Mouse (Mus musculus): ENCODE data around the gene Ms4a7. TPM values are rescaled to one million over a fixed set of nuclear protein-coding genes. Genes with fewer than 3 reads are reported as not detected.

Gene Ms4a7
- polyA plus RNA-seq (2016; fragmentation: Nextera tagmentation; extraction: Ambion mirVana): 0.27 and 1.0 TPM in 2 replicates

- H3K9me3 ChIP-seq (replicated peaks): no peaks in the 10 kb centered on the region
- no peaks in the 10 kb centered on the region for H3K36me3 ChIP-seq
- no peak within 1 kb of the TSS for H3K4me2 ChIP-seq
- no peaks in the 10 kb centered on the region for H3K4me1 ChIP-seq (replicated peaks)
- H3K27ac ChIP-seq (ENCODE audit: poor library complexity, severe bottlenecking): no peak within 1 kb of the TSS
- no peaks in the 10 kb centered on the region for H3K27me3 ChIP-seq (replicated peaks)
- ATAC-seq (ENCODE audit: insufficient number of reproducible peaks, low FRiP score): no peak
- H3K9ac ChIP-seq: no peak within 1 kb of the TSS
- 71% methylated on average over 6 of the region's 6 CpGs for WGBS
- no peak within 1 kb of the TSS for H3K4me3 ChIP-seq
Measured at GRCm38 (mm10) chr19:11335932-11336331, at the start of gene Ms4a7. Gene Ms4a7 (minus strand): TSS chr19:11336146.

DNA sequence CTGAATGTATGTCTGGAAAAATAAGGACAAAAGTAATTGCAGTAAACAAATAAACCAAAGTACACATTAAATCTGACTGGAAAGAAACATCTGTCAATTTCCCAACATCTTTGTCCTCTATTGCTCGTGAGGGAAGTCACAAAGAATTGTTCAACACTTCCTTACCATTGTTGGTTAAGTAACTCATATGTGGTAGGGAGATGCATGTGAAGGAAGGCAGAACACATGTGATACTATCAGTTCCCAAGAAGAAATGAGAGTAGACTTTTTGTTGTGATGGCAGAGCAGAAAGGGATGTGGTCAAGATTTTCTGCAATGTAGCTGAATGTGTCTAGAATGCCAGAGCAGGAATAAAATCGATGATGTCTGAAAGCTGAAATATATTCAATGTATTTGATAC is 40.5 kb upstream of the Ms4a7 start:
- WGBS: 66% methylated on average over 2 of the region's 2 CpGs
- Histone ChIP-seq H3K27ac (ENCODE audit: poor library complexity, severe bottlenecking) (no peak overlapping the region), H3K4me2 (no peak overlapping the region)

DNA sequence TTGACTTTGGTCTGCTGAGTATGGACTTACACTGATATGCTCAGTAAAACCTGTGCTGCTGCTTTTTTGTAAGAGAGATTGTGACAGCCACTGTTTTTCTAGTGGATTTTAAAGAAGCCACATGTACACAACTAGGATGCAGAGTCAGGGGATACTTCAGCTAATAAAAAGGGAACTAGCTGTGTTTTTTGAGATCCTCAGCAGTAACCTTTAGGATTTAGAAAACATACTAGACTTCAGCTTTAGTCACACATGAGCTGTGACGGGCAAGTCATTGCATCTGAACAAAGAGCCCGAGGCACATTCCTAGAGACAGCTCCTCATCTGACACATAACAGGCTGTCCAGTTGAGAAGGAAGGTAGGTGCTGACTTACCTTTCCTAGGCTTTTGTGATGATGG is 39.3 kb upstream of the Ms4a7 start, which contains the start of gene Ms4a4a:
Gene Ms4a4a, plus strand, starts transcription at position 251 of the 400 bp plus-strand sequence.
- no peak for ATAC-seq (ENCODE audit: insufficient number of reproducible peaks, low FRiP score)
- Histone ChIP-seq H3K27ac (ENCODE audit: poor library complexity, severe bottlenecking) (no peak within 1 kb of the TSS), H3K27me3 (replicated peaks) (no peaks in the 10 kb centered on the region)

More for the DNA sequence above, 40.5 kb upstream of the Ms4a7 start:
- Histone ChIP-seq H3K36me3 (no peaks in the 10 kb centered on the region), H3K27me3 (replicated peaks) (no peaks in the 10 kb centered on the region), H3K9ac (no peak overlapping the region), H3K4me1 (replicated peaks) (no peaks in the 10 kb centered on the region), H3K4me3 (no peak overlapping the region), H3K9me3 (replicated peaks) (no peaks in the 10 kb centered on the region)
- no peak for ATAC-seq (ENCODE audit: insufficient number of reproducible peaks, low FRiP score)

GRCm38 (mm10) chr19:11371181-11371580 is 35.2 kb upstream of the Ms4a7 start:
- Histone ChIP-seq H3K36me3 (no peaks in the 10 kb centered on the region), H3K27ac (ENCODE audit: poor library complexity, severe bottlenecking) (no peak overlapping the region), H3K4me3 (no peak overlapping the region), H3K4me1 (replicated peaks) (no peaks in the 10 kb centered on the region), H3K4me2 (no peak overlapping the region), H3K27me3 (replicated peaks) (no peaks in the 10 kb centered on the region), H3K9ac (no peak overlapping the region), H3K9me3 (replicated peaks) (no peaks in the 10 kb centered on the region)
- no peak for ATAC-seq (ENCODE audit: insufficient number of reproducible peaks, low FRiP score)

More for the DNA sequence above, 39.3 kb upstream of the Ms4a7 start, which contains the start of gene Ms4a4a:
- Histone ChIP-seq H3K9me3 (replicated peaks) (no peaks in the 10 kb centered on the region), H3K36me3 (no peaks in the 10 kb centered on the region), H3K4me1 (replicated peaks) (no peaks in the 10 kb centered on the region), H3K4me3 (no peak within 1 kb of the TSS), H3K4me2 (no peak within 1 kb of the TSS), H3K9ac (no peak within 1 kb of the TSS)
- 74% methylated on average over 2 of the region's 2 CpGs for WGBS

- Histone ChIP-seq H3K27ac (ENCODE audit: poor library complexity, severe bottlenecking) (no peak overlapping the region), H3K9ac (no peak overlapping the region), H3K27me3 (replicated peaks) (no peaks in the 10 kb centered on the region), H3K4me3 (no peak overlapping the region), H3K9me3 (replicated peaks) (no peaks in the 10 kb centered on the region), H3K4me1 (replicated peaks) (no peaks in the 10 kb centered on the region), H3K4me2 (no peak overlapping the region), H3K36me3 (no peaks in the 10 kb centered on the region)
- ATAC-seq (ENCODE audit: insufficient number of reproducible peaks, low FRiP score): no peak
- 68% methylated on average over 3 of the region's 3 CpGs for WGBS
Measured at GRCm38 (mm10) chr19:11368310-11368709, 32.4 kb upstream of the Ms4a7 start.

GRCm38 (mm10) chr19:11362002-11362401 is 26.1 kb upstream of the Ms4a7 start:
- no peaks in the 10 kb centered on the region for H3K9me3 ChIP-seq (replicated peaks)
- no peak overlapping the region for H3K27ac ChIP-seq (ENCODE audit: poor library complexity, severe bottlenecking)
- ATAC-seq (ENCODE audit: insufficient number of reproducible peaks, low FRiP score): no peak
- no peak overlapping the region for H3K4me2 ChIP-seq
- no peaks in the 10 kb centered on the region for H3K27me3 ChIP-seq (replicated peaks)
- H3K4me1 ChIP-seq (replicated peaks): no peaks in the 10 kb centered on the region
- no peak overlapping the region for H3K4me3 ChIP-seq
- H3K9ac ChIP-seq: no peak overlapping the region
- no peaks in the 10 kb centered on the region for H3K36me3 ChIP-seq

- Histone ChIP-seq H3K9me3 (replicated peaks) (no peaks in the 10 kb centered on the region), H3K4me1 (replicated peaks) (no peaks in the 10 kb centered on the region), H3K27ac (ENCODE audit: poor library complexity, severe bottlenecking) (no peak overlapping the region), H3K27me3 (replicated peaks) (no peaks in the 10 kb centered on the region), H3K36me3 (no peaks in the 10 kb centered on the region), H3K4me3 (no peak overlapping the region), H3K4me2 (no peak overlapping the region), H3K9ac (no peak overlapping the region)
- WGBS: 55% methylated on average over 3 of the region's 3 CpGs
- ATAC-seq (ENCODE audit: insufficient number of reproducible peaks, low FRiP score): no peak
Measured at GRCm38 (mm10) chr19:11360106-11360505, 24.2 kb upstream of the Ms4a7 start.

DNA sequence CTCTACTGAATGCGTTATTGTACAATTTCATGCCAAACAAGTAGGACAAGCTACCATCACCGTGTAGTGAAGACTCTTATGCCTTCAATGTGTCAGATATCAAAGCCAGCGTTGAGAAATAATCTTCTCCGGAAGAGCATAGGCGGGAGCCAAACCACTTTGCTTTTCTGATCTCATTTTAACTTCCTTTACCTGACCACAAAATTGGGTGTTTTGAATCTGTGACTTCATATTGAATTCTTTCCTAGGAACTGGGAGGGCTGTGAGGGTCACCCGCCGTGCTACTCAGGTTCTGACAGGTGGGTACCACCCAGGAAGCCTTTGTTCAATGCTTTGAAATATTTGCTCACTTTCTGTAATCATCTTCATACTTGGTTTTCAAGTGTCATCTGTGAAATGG is 19.8 kb upstream of the Ms4a7 start:
- Histone ChIP-seq H3K9ac (no peak overlapping the region), H3K36me3 (no peaks in the 10 kb centered on the region), H3K27me3 (replicated peaks) (no peaks in the 10 kb centered on the region), H3K4me1 (replicated peaks) (no peaks in the 10 kb centered on the region), H3K4me2 (no peak overlapping the region), H3K4me3 (no peak overlapping the region), H3K27ac (ENCODE audit: poor library complexity, severe bottlenecking) (no peak overlapping the region), H3K9me3 (replicated peaks) (no peaks in the 10 kb centered on the region)
- 76% methylated on average over 7 of the region's 7 CpGs for WGBS
- ATAC-seq (ENCODE audit: insufficient number of reproducible peaks, low FRiP score): no peak

DNA sequence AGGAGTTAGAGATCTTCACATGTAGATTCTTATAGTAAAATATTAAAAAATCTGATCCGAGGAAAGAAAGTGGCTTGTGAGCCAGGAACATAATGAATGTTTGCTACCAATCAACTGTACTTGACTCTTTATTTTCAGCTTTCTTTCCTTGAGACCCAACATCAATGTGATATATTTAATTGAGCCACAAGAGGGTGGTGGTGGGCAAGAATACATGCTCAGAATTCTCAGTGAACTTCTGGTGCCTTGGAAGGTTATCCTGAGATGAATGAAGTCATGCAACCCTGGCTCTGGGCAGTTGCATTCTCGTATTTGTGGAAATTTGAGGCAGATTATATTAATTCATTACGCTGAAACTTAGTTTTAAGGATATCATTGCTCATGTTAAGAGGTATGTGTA is 15.9 kb upstream of the Ms4a7 start:
- no peak for ATAC-seq (ENCODE audit: insufficient number of reproducible peaks, low FRiP score)

DNA sequence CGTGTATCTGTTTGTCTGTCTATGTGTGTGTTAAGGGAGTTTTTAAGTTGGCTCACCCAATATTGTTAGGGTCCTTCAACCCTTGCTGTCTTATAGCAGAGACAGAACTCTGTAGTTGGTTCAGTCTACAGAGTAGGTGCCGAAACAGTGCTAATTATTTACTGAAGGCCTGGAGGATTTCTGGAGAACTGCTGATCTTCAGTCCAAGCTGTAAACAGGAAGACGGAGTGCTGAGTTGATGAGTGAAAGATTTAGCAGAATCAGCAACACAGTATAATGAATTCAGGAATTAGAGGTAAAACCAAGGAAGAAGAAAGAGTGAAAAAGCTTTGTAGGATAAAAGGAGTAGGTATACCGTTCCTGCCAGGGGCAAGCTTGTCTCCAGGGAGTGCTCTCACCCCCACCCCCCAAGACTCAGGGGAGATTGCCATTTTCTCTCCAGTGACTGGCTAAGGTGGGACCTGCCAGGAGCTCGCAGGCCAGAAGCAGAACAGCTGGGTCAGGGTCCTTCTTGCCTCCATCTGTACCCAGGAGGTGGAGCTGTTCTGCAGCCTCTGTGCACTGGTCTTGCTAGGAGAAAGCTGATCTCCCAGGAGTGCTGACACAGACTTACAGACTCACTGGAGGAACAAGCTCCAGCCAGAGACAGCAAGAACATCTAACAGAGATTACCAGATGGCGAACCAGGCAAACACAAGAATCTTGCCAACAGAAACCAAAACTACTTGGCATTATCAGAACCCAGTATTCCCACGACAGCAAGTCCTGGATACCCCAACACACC is 13.9 kb upstream of the Ms4a7 start:
- H3K4me2 ChIP-seq: no peak overlapping the region
- WGBS: 48% methylated on average over 7 of the region's 7 CpGs
- no peaks in the 10 kb centered on the region for H3K27me3 ChIP-seq (replicated peaks)
- H3K27ac ChIP-seq (ENCODE audit: poor library complexity, severe bottlenecking): no peak overlapping the region
- ATAC-seq (ENCODE audit: insufficient number of reproducible peaks, low FRiP score): no peak
- H3K36me3 ChIP-seq: no peaks in the 10 kb centered on the region
- no peaks in the 10 kb centered on the region for H3K9me3 ChIP-seq (replicated peaks)
- H3K9ac ChIP-seq: no peak overlapping the region
- H3K4me1 ChIP-seq (replicated peaks): no peaks in the 10 kb centered on the region
- H3K4me3 ChIP-seq: no peak overlapping the region

More for the DNA sequence above, 15.9 kb upstream of the Ms4a7 start:
- H3K9ac ChIP-seq: no peak overlapping the region
- H3K27ac ChIP-seq (ENCODE audit: poor library complexity, severe bottlenecking): no peak overlapping the region
- WGBS: 36% methylated on average over 3 of the region's 3 CpGs
- no peak overlapping the region for H3K4me3 ChIP-seq
- no peaks in the 10 kb centered on the region for H3K4me1 ChIP-seq (replicated peaks)
- H3K9me3 ChIP-seq (replicated peaks): no peaks in the 10 kb centered on the region
- no peak overlapping the region for H3K4me2 ChIP-seq
- H3K27me3 ChIP-seq (replicated peaks): no peaks in the 10 kb centered on the region
- no peaks in the 10 kb centered on the region for H3K36me3 ChIP-seq

- Histone ChIP-seq H3K4me2 (no peak overlapping the region), H3K27ac (ENCODE audit: poor library complexity, severe bottlenecking) (no peak overlapping the region), H3K4me1 (replicated peaks) (no peaks in the 10 kb centered on the region), H3K9ac (no peak overlapping the region), H3K36me3 (no peaks in the 10 kb centered on the region), H3K27me3 (replicated peaks) (no peaks in the 10 kb centered on the region), H3K9me3 (replicated peaks) (no peaks in the 10 kb centered on the region), H3K4me3 (no peak overlapping the region)
- no peak for ATAC-seq (ENCODE audit: insufficient number of reproducible peaks, low FRiP score)
Measured at GRCm38 (mm10) chr19:11343992-11344391, 8.0 kb upstream of the Ms4a7 start.

DNA sequence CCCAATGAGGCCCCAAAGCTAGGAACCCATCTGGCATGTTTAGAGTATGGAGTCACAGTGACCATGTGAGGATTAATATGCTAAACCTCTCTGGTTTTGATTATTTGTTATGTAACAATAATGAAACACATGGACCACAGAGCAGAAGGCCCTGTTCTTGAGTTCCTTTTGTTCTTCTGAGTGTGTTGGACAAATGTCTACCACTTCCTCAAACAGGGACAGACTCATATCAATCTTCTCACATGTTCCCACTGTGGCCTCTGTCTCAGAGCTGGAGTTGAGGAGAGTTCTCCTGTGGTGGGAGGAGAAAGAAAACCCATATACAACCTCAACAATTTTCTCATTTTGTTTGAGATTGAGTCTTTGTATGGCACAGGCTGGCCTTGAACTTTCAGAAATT is 7.2 kb upstream of the Ms4a7 start:
- Histone ChIP-seq H3K4me2 (no peak overlapping the region), H3K4me1 (replicated peaks) (no peaks in the 10 kb centered on the region), H3K9me3 (replicated peaks) (no peaks in the 10 kb centered on the region), H3K36me3 (no peaks in the 10 kb centered on the region), H3K27me3 (replicated peaks) (no peaks in the 10 kb centered on the region), H3K4me3 (no peak overlapping the region), H3K9ac (no peak overlapping the region), H3K27ac (ENCODE audit: poor library complexity, severe bottlenecking) (no peak overlapping the region)
- no peak for ATAC-seq (ENCODE audit: insufficient number of reproducible peaks, low FRiP score)
